Mouse (Mus musculus) heart, adult 9 months (tissue): ENCODE data around the gene Sgcd.

Experiments used
- DNase-seq, 2 experiments: peaks; one replicate each; pipeline ENCODE4 v3.0.0; 2022; ENCODE audit warnings: low spot score in 2 of 2

The Sgcd gene

GRCm38 (mm10) chr11:47294741-47295140 lies 694.0 kb downstream of the Sgcd start:
- DNase-seq: no peak

DNA sequence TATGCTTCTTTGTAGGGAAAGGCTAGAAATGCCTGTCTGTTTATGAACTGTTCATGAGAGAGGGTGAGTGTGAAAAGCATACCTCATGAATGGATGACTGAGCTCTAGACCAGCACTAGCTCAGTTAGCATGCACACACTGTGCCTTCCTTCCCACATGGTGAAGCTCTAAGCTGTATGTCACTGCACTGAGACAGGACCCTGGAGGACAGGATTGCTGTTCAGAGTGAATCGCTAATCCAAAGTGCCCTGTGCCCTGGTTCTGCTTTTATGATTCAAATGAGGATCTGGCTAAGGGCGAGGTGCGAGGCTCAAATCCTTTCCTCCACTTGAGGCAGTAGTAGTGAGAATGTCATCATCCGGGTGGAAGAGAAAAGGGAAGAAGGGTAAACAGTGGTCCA lies 712.2 kb downstream of the Sgcd start:
- DNase-seq: no peak

DNA sequence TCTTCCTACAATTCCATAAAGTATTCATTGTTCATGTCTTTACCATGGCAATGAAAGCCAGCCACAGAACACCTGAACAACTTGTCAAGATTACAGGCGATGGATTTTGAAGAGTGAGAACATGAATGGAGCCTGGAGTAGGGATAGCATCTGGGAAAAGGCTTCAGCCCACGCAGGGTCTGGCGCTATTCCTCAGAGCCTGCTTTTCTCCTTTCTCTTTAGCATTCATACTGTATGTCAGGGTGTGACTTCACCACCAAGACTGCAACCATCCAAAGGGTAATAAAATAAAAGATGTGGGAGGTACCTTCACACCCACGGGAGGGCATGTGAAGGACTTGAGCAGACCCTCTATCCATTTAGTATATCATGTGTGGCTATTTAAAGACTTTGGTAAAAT lies 720.2 kb downstream of the Sgcd start:
- no peak for DNase-seq

GRCm38 (mm10) chr11:47264267-47264984 lies 724.3 kb downstream of the Sgcd start:
- DNase-seq: no peak

- DNase-seq: peak; percentile 1 to 3
Observed at GRCm38 (mm10) chr11:47250301-47250700, 738.5 kb downstream of the Sgcd start.

DNA sequence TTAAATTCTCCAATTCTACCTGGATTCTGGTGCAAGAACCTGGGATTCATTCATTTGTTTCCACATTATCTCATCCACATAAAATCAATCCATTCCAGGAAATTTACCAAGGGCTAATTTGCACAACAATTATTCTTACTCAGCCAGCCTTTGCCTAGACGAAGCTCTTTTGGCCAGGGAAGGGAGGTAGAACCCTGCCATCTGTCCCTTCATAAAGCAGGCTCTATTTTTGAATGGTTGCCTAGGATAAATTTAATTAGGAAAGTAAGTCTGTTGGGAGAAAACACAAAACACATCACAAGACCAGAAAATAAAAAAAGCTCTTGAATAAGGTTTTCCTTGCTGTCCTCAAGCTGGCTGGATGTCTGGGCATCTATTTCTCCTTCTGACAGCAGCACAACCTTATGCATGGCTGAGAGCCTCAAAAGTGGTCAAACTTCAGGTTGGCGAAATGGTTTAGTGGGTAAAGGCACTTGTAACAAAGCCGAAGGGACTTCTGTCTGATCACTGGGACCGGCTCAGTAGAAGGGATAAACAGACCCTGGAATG lies 740.4 kb downstream of the Sgcd start:
- DNase-seq: no peak

GRCm38 (mm10) chr11:47247703-47248344 lies 740.9 kb downstream of the Sgcd start:
- DNase-seq: no peak

DNA sequence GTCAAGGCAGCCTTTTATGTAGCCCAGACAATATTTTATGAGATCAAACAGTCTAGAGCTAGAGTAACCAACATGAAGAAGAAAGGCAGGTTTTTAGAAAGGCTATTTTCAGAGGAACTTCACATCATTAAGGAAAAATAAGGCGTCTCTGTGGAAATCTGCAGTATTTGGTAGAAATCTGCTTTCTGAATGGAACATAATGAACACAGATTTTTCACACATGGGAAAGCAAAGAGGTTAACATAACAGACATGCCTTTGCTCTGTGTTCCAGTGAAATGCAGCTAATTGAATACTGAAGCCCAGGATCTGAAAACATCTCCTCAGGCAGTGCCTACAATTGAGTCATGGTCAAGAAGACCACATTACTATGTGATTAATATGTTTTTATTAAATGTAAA lies 746.4 kb downstream of the Sgcd start:
- DNase-seq: no peak

DNA sequence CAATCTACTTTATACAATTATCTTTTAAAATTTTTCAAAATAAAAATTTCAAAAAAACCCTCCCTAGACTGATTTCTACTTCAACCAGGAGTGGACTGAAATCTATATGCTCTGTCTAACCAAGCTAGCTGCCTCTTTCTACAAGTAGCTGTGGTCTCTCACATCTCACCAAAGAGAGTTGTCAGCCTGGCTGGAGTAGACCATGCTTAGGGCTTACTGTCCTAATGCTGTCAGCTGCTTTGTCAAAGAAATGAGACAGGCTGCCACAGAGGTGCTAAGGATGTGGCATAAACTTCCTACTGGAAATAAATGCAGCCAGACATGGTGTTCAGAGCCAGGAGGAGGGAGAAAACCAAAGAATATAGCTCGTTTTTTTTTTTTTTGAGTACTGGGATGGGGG lies 760.5 kb downstream of the Sgcd start:
- no peak for DNase-seq

- no peak for DNase-seq
Observed at GRCm38 (mm10) chr11:47224148-47224547, 764.6 kb downstream of the Sgcd start.

GRCm38 (mm10) chr11:47211531-47211930 lies 777.2 kb downstream of the Sgcd start:
- DNase-seq: no peak

DNA sequence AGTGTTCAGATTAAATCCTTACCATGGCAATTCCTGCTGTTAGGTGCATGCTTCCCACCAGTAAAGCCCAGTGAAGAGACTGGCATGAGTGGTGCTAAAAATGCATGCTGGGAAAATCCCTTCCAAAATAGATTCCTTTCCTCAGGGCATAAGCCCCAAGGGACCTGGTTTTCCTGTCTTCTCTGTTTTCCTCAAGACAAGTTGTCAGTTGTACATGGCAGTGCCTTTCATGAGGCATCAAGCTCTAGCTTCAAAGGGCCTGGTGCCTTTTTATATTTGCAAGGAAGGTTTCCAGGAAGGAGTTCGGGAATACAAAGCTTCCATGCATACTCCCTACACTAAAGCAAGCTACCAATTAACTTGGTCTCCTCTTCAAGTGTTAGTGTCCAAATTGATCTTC lies 782.3 kb downstream of the Sgcd start:
- no peak for DNase-seq

GRCm38 (mm10) chr11:47199106-47199505 lies 789.7 kb downstream of the Sgcd start:
- peak in 1 of 2 experiments; percentile 2 for DNase-seq

DNA sequence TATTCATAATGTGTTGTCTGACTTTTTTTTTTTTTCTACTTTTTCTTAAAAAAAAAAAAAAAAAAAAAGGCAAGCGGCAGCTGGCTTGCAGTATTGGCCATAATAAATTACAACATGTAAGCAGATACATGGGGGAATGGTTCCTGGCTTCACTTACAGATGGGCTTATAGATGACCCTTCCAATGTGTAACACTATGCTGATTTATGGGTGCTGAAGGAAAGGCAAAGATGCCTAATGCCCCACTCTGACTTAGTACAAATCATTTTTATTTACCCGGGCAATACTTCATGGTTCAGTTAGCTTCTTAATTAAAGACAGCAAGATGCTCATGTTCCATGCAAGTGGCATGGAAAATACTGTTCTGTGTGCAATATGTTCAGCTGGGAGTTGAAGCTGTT lies 800.2 kb downstream of the Sgcd start:
- no peak for DNase-seq

DNA sequence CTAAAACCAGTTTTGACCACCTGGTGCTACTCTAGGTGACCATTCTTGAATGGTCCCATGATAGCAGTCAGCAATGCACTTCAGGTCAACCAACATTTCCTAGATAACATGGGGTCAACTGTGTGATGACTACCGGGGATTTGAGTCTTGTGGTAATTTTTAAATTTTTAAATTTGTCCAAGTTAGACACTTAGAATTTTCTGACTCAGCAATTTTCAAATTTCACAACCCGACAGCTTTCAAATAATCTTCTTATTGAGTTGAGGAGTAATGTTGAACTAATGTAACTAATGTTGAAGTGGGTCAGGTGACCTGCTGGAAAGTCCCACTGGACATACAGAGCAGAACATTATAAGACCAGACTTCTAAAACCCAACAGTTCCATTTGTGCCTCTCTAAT lies 813.8 kb downstream of the Sgcd start:
- DNase-seq: no peak

- peak; percentile 4 to 45 for DNase-seq
Observed at GRCm38 (mm10) chr11:47170926-47171625, 817.7 kb downstream of the Sgcd start.

DNA sequence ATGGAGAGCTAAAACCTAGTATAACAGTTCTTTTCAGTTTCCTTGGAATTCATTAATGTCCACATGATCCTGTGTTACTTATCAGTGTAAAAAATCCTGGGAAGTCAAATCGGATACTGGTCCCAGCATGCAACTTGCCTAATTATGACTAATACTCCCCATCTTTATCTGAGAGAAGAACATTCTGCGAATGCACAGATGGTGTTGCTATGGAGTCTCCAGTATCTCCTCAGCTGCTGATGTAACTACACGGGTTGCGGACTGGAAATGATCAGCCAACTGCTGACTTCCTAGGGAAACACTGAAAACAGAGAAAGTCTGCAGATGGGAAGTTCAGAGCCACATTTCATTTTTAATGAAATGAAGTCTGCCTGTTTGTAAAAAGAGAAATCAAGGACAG lies 821.4 kb downstream of the Sgcd start:
- DNase-seq: no peak

GRCm38 (mm10) chr11:47158089-47158488 lies 830.7 kb downstream of the Sgcd start:
- DNase-seq: no peak

DNA sequence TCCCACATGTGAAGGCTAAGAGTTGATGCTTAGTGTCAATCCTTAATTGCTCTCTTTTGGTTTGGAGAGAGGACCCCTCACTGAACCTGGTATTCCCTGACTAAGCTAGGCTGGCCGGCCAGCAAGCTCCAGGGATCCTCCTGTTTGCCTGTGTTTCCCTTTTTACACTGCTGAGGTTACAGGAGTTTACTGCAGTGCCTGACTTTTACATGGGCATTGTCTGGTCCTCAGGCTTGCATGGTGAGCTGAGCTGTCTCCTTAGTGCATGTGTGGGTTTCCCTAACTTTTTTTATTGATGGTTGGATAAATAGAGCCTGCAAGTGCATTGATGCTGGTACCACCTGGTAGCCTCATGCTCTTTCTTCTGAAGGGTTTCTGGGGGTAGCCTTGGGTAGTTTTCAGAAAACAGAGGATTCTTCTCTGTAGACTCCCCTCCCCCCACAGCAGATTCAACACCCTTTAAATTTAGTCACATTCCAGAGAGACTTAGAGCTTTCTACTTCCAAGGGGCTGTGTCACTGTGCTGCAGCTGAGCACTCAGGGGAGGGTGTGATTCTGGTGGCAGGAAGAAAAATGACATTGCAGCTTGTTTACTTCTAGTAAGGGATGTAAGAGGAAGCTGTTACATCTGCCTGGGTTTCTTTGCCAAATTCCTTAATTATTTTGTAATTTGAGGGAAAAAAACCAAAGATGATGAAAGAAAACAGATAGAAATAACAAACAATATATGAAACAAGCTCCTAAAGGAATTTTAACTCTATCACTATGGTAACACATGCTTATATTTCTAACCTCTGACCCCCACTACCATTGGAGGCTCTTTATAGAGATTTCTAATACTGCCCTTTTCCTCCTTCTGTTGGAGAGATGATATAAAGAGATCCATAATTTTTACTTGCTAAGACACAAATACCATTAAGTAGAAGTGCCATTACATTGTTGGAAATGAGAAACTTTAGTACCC lies 831.8 kb downstream of the Sgcd start:
- DNase-seq: peak; percentile 24 to 50

GRCm38 (mm10) chr11:47154837-47155430 lies 833.8 kb downstream of the Sgcd start:
- no peak for DNase-seq

GRCm38 (mm10) chr11:47149607-47150006 lies 839.2 kb downstream of the Sgcd start:
- no peak for DNase-seq
